ENCODE assay signal across 18 mouse cellular contexts in genomic region chr1:37509437-37509836, GRCm38 (mm10). TPM values are rescaled to one million over a fixed set of nuclear protein-coding genes. Genes with fewer than 3 reads are reported as not detected.
DNase-seq lines count a peak whose midpoint lies in the region; TF ChIP-seq lines count a peak whose summit lies in the region.
"Had no signal": no experiment of that assay in that cellular context is flagged by ENCODE, and none has a peak within 500 bp of the region (broad histone marks: within the 10 kb centered on the region; RNA-seq: fewer than 3 reads in every experiment).

No protein-coding gene starts in this region.

- TF ChIP-seq EP300 in heart, adult 2 months (IDR thresholded peaks at IDR 0.05; ENCODE audit: insufficient read depth, low read depth, low read length) = no peak

- H3K36me3 ChIP-seq in heart, adult 2 months (ENCODE audit: control insufficient read depth, insufficient read depth, low read length) = peaks cover 3% of the 10 kb centered on the region
- H3K36me3 ChIP-seq in heart, embryonic 10.5 days = no peaks in the 10 kb centered on the region
- no peaks in the 10 kb centered on the region for H3K36me3 ChIP-seq in thymus, adult 2 months (ENCODE audit: control insufficient read depth, insufficient read depth, low read length)
- no peaks in the 10 kb centered on the region for H3K36me3 ChIP-seq in limb, embryonic 10.5 days
- H3K36me3 ChIP-seq: forebrain, embryonic 15.5 days; heart, embryonic 12.5 days; hindbrain, embryonic 10.5 days had no signal

- peaks cover 2% of the 10 kb centered on the region; the same call in 1 of the 2 replicates for H3K79me2 ChIP-seq in heart, adult 2 months (replicated peaks; ENCODE audit: control insufficient read depth, insufficient read depth, low read length)

- H3K9ac ChIP-seq in heart, adult 2 months (ENCODE audit: low read depth, low read length) = no peak overlapping the region
- H3K9ac ChIP-seq: embryonic facial prominence, embryonic 15.5 days; forebrain, embryonic 15.5 days; heart, embryonic 12.5 days; hindbrain, embryonic 14.5 days had no signal

- H3K4me3 ChIP-seq in heart, adult 2 months = no peak overlapping the region
- H3K4me3 ChIP-seq in heart, embryonic 10.5 days = no peak overlapping the region
- no peak overlapping the region for H3K4me3 ChIP-seq in thymus, adult 2 months (ENCODE audit: control insufficient read depth, insufficient read depth, low read length)
- H3K4me3 ChIP-seq in limb, embryonic 10.5 days = no peak overlapping the region
- H3K4me3 ChIP-seq: embryonic facial prominence, embryonic 15.5 days; forebrain, embryonic 15.5 days; heart, embryonic 12.5 days; hindbrain, embryonic 10.5 days had no signal

- no peak for TF ChIP-seq POLR2A in heart, adult 2 months (IDR thresholded peaks at IDR 0.05; ENCODE audit: insufficient read depth, low read depth, low read length)
- TF ChIP-seq POLR2A in thymus, adult 2 months (IDR thresholded peaks at IDR 0.05; ENCODE audit: control insufficient read depth, extremely low read depth, insufficient read depth, low read length, poor library complexity) = no peak

- WGBS in heart, adult 2 months = 75% methylated on average over 5 of the region's 5 CpGs
- WGBS in heart, embryonic 10.5 days = 75% methylated on average over 5 of the region's 5 CpGs
- 94% methylated on average over 5 of the region's 5 CpGs for WGBS in thymus, adult 2 months
- 87% methylated on average over 5 of the region's 5 CpGs for WGBS in limb, embryonic 10.5 days

- H3K27ac ChIP-seq in heart, adult 2 months = peak overlapping the region; percentile 23
- no peak overlapping the region for H3K27ac ChIP-seq in heart, embryonic 10.5 days
- peak overlapping the region; percentile 95 for H3K27ac ChIP-seq in thymus, adult 2 months (ENCODE audit: control insufficient read depth, insufficient read depth, low read length)
- no peak overlapping the region for H3K27ac ChIP-seq in limb, embryonic 10.5 days
- H3K27ac ChIP-seq: embryonic facial prominence, embryonic 15.5 days; forebrain, embryonic 15.5 days; hindbrain, embryonic 10.5 days; hindbrain, embryonic 14.5 days had no signal

- H3K9me3 ChIP-seq in heart, embryonic 10.5 days = 0 out of 2 replicates have a peak, but pooled peaks cover 2% of the 10 kb centered on the region
- no peaks in the 10 kb centered on the region; the same call in 1 of the 2 replicates for H3K9me3 ChIP-seq in limb, embryonic 10.5 days (replicated peaks)
- H3K9me3 ChIP-seq: embryonic facial prominence, embryonic 15.5 days; forebrain, embryonic 15.5 days; heart, embryonic 12.5 days had no signal

- TF ChIP-seq CTCF in heart, adult 2 months (IDR thresholded peaks at IDR 0.05) = no peak
- TF ChIP-seq CTCF in thymus, adult 2 months (IDR thresholded peaks at IDR 0.05; ENCODE audit: borderline replicate concordance, control insufficient read depth, extremely low read depth, insufficient read depth, low read length, poor library complexity) = no peak

- intact Hi-C loops in heart, adult 2 months (cut with DNase I) = no loop called here

- peaks cover 29% of the 10 kb centered on the region for H3K4me1 ChIP-seq in heart, adult 2 months (ENCODE audit: control insufficient read depth, insufficient read depth, low read length)
- peaks cover 18% of the 10 kb centered on the region for H3K4me1 ChIP-seq in heart, embryonic 10.5 days
- H3K4me1 ChIP-seq in thymus, adult 2 months (replicated peaks; ENCODE audit: control insufficient read depth, insufficient read depth, low read length) = peaks cover 35% of the 10 kb centered on the region
- H3K4me1 ChIP-seq in limb, embryonic 10.5 days = peaks cover 13% of the 10 kb centered on the region

- no peak for DNase-seq in heart, adult 2 months
- DNase-seq in heart, embryonic 10.5 days (ENCODE audit: low spot score) = no peak
- no peak for DNase-seq in thymus, adult 2 months
- no peak for DNase-seq in thymus, postnatal 10 days (ENCODE audit: low spot score in 2 of 2)
- peak; percentile 50 to 69 for DNase-seq in adrenal gland, postnatal 36 days
- no peak for DNase-seq in spleen, postnatal 4 days (ENCODE audit: low spot score in 2 of 2)
- no peak for DNase-seq in limb, embryonic 10.5 days (ENCODE audit: low spot score)
- DNase-seq: cerebellum, adult 2 months; gastrocnemius, postnatal 10 days; heart, adult 18-20 months; kidney, adult 11 months had no signal

- H3K27me3 ChIP-seq in heart, adult 2 months (ENCODE audit: control insufficient read depth, insufficient read depth, low read length) = no peaks in the 10 kb centered on the region
- H3K27me3 ChIP-seq in heart, embryonic 10.5 days (ENCODE audit: insufficient read depth, poor library complexity, severe bottlenecking) = no peaks in the 10 kb centered on the region
- H3K27me3 ChIP-seq in thymus, adult 2 months (ENCODE audit: control insufficient read depth, insufficient read depth, low read length) = no peaks in the 10 kb centered on the region
- no peaks in the 10 kb centered on the region for H3K27me3 ChIP-seq in limb, embryonic 10.5 days (ENCODE audit: low read depth, poor library complexity, severe bottlenecking)
- H3K27me3 ChIP-seq: CH12.LX; embryonic facial prominence, embryonic 15.5 days; forebrain, embryonic 15.5 days; heart, embryonic 12.5 days; Patski had no signal

RNA-seq across cellular contexts. Expression of gene Mgat4a, which starts 31.4 kb away (rescaled TPM):
- 10 to 100 TPM in 1 of 2 experiments, 1 to 10 TPM in 1; 8.7 to 11.8 TPM for total RNA-seq in heart, adult 2 months (2021)
- polyA plus RNA-seq in heart, adult 2 months (2012; rRNA removed) = 4.5 and 7.6 TPM in 2 replicates
- polyA plus RNA-seq in heart, embryonic 10.5 days (2016; fragmentation: Nextera tagmentation; extraction: Ambion mirVana) = 1.3 and 3.2 TPM in 2 replicates
- 20.3 and 20.6 TPM in 2 replicates for polyA plus RNA-seq in thymus, adult 2 months (2012; rRNA removed)
- total RNA-seq in adrenal gland, postnatal 36 days (2021) = 1 to 10 TPM; 5.1 to 7.1 TPM
- polyA plus RNA-seq in limb, embryonic 10.5 days (2016; fragmentation: Nextera tagmentation; extraction: Ambion mirVana) = 3.0 and 4.2 TPM in 2 replicates

Comparison
In these comparisons a context has a peak if more than half of its experiments do, and no peak if none do; other contexts are left out.
1. H3K27ac ChIP-seq: peak in heart, adult 2 months (single experiment) and thymus, adult 2 months (single experiment); none in heart, embryonic 10.5 days (single experiment) and limb, embryonic 10.5 days (single experiment).
2. DNase-seq: peak in adrenal gland, postnatal 36 days (2 of 2); none in heart, adult 2 months (0 of 2), heart, embryonic 10.5 days (single experiment), thymus, adult 2 months (single experiment), thymus, postnatal 10 days (0 of 2), spleen, postnatal 4 days (0 of 2) and limb, embryonic 10.5 days (single experiment).